Mouse (Mus musculus) ES-E14 (cell line): ENCODE measurements around the gene Usp44.

ENCODE experiments used
- CHD2 ChIP-seq: IDR thresholded peaks from 2 replicates; pipeline ENCODE4 v1.6.1; 2014; ENCODE audit warnings: mild to moderate bottlenecking, low read depth, low read length, inconsistent platforms
- HCFC1 ChIP-seq: IDR thresholded peaks from 2 replicates; pipeline ENCODE4 v1.6.1; 2012; ENCODE audit warnings: low read length, inconsistent platforms, borderline replicate concordance; ENCODE audit not compliant: insufficient read depth
- ZC3H11A ChIP-seq: IDR thresholded peaks from 2 replicates; pipeline ENCODE4 v1.6.1; 2012; ENCODE audit warnings: low read depth, mild to moderate bottlenecking, inconsistent platforms, low read length, borderline replicate concordance

DNA sequence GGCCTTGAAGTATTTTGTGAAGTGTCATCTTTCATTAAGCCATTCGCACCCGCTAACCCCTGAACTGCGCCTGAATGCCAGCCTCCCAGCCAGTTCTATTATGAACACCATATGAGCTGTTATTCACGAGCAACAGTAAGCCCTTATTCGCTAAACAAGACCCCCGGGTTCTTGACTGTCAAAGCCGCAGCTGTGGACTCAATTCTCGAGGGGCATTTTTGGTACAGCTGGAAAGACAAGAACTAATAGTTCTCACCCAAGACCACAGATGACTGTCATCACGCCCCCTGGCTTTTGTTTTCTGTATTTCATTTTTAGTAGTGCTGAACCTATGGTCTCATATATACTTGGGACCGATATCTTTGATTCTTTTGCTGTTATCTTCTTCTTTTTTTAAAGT is 17.6 kb upstream of the Usp44 start:
- no peak for TF ChIP-seq CHD2
- no peak for TF ChIP-seq HCFC1
- TF ChIP-seq ZC3H11A = no peak
